Mouse (Mus musculus): ENCODE measurements around the gene Rhox12.

Gene Rhox12

GRCm38 (mm10) chrX:38110807-38111206 is at the start of gene Rhox12:
Gene Rhox12 (minus strand): TSS chrX:38110907.
- no peak for DNase-seq (ENCODE audit: inconsistent ontology term)

GRCm38 (mm10) chrX:38159097-38159496 is 48.4 kb upstream of the Rhox12 start:
- no peak for DNase-seq (ENCODE audit: inconsistent ontology term)

- no peak for DNase-seq (ENCODE audit: inconsistent ontology term)
These were observed 10.8 kb upstream of the Rhox12 start for GRCm38 (mm10) chrX:38121478-38121877.

GRCm38 (mm10) chrX:38120982-38121381 is 10.3 kb upstream of the Rhox12 start, which contains the start of gene Rhox13:
Gene Rhox13 (plus strand): TSS chrX:38121219.
- no peak for DNase-seq (ENCODE audit: inconsistent ontology term)

- no peak for DNase-seq (ENCODE audit: inconsistent ontology term)
These were observed 25.7 kb downstream of the Rhox12 start, which contains the start of gene Rhox11 for GRCm38 (mm10) chrX:38085041-38085440. Gene Rhox11 (minus strand): TSS chrX:38085141.

GRCm38 (mm10) chrX:38084226-38084625 is 26.5 kb downstream of the Rhox12 start:
- peak; percentile 7 for DNase-seq (ENCODE audit: inconsistent ontology term)

- no peak for DNase-seq (ENCODE audit: inconsistent ontology term)
These were observed 44.5 kb downstream of the Rhox12 start, which contains the start of gene Rhox10 for GRCm38 (mm10) chrX:38066175-38066574. Gene Rhox10 (plus strand): TSS chrX:38066475.

GRCm38 (mm10) chrX:38061544-38061943 is 49.2 kb downstream of the Rhox12 start:
- no peak for DNase-seq (ENCODE audit: inconsistent ontology term)
